Mouse (Mus musculus) embryonic facial prominence, embryonic 14.5 days (tissue): Measurements from ENCODE around the gene Rab4a. TPM values are rescaled to one million over a fixed set of nuclear protein-coding genes. Genes with fewer than 3 reads are reported as not detected.

Experiments used
- ATAC-seq: fragments of 200-750 bp; cut with Nextera tagmentation; 2 replicates; pipeline ENCODE4 v1.8.0; 2017; ENCODE audit warnings: low read depth, moderate number of reproducible peaks, moderate TSS enrichment
- DNase-seq: peaks from one replicate; pipeline ENCODE4 v3.0.0-alpha.2; 2015; ENCODE audit warnings: low spot score
- H3K27ac ChIP-seq: fragments of 300-500 bp; sonication (generic); replicated peaks from 2 replicates; pipeline ENCODE4 v1.5.1; 2014; ENCODE audit warnings: low read depth, mild to moderate bottlenecking, low read length, moderate library complexity
- H3K27me3 ChIP-seq: fragments of 300-500 bp; sonication (generic); replicated peaks from 2 replicates; pipeline ENCODE4 v1.6.1; 2014; ENCODE audit warnings: low read length; ENCODE audit not compliant: control insufficient read depth, insufficient read depth
- H3K36me3 ChIP-seq: fragments of 300-500 bp; sonication (generic); 2 replicates; pipeline ENCODE4 v1.6.1; 2014; ENCODE audit warnings: low read length, mixed read lengths; ENCODE audit not compliant: control insufficient read depth, insufficient read depth
- H3K4me1 ChIP-seq: fragments of 300-500 bp; sonication (generic); 2 replicates; pipeline ENCODE4 v1.6.1; 2014; ENCODE audit warnings: antibody characterized with exemption, low read length; ENCODE audit not compliant: control insufficient read depth, insufficient read depth
- H3K4me2 ChIP-seq: fragments of 300-500 bp; sonication (generic); 2 replicates; pipeline ENCODE4 v1.6.1; 2014; ENCODE audit warnings: low read depth, mild to moderate bottlenecking, low read length, moderate library complexity, mixed read lengths
- H3K4me3 ChIP-seq: fragments of 300-500 bp; sonication (generic); 2 replicates; pipeline ENCODE4 v1.5.1; 2014; ENCODE audit warnings: low read depth, mild to moderate bottlenecking, low read length
- H3K9ac ChIP-seq: fragments of 300-500 bp; sonication (generic); 2 replicates; pipeline ENCODE4 v1.6.1; 2014; ENCODE audit warnings: low read depth, mild to moderate bottlenecking, low read length, moderate library complexity, mixed read lengths
- H3K9me3 ChIP-seq: fragments of 300-500 bp; sonication (generic); 2 replicates; pipeline ENCODE4 v1.6.1; 2016; ENCODE audit warnings: low read length; ENCODE audit not compliant: control insufficient read depth
- WGBS: fragments of 180-500 bp; shearing (Covaris S2); extraction: QIAGEN DNeasy Blood & Tissue Kit; methylation state at CpG from one replicate; pipeline ENCODE4 v1.1.7; 2014; 5-methylcytosine and 5-hydroxymethylcytosine counted together
- polyA plus RNA-seq: library from polyadenylated mRNA; unstranded; fragments of >200 nt; fragmentation: Nextera tagmentation; extraction: Ambion mirVana; gene quantifications from 2 replicates; pipeline ENCODE4 v1.2.1, GENCODE M21; 2014

Rab4a gene
- polyA plus RNA-seq, 1 experiment from 2014 or later, result 46.6 TPM

- Histone ChIP-seq H3K9me3 (no peaks in the 10 kb centered on the region), H3K9ac (no peak overlapping the region), H3K36me3 (peaks cover 5% of the 10 kb centered on the region; the same call in 1 of the 2 replicates), H3K4me1 (no peaks in the 10 kb centered on the region), H3K27me3 (no peaks in the 10 kb centered on the region), H3K27ac (no peak overlapping the region), H3K4me3 (no peak overlapping the region), H3K4me2 (no peak overlapping the region)
- 89% methylated on average over 15 of the region's 15 CpGs for WGBS
- no peak for DNase-seq
- ATAC-seq, result no peak
Measured at GRCm38 (mm10) chr8:123840578-123841345, 35.0 kb downstream of the Rab4a start.

- WGBS, result 85% methylated on average over 12 of the region's 12 CpGs
- H3K36me3 ChIP-seq, result peaks cover 5% of the 10 kb centered on the region; the same call in 1 of the 2 replicates
- H3K27ac ChIP-seq, result no peak overlapping the region
- H3K27me3 ChIP-seq, result no peaks in the 10 kb centered on the region
- H3K4me2 ChIP-seq, result no peak overlapping the region
- H3K9ac ChIP-seq, result no peak overlapping the region
- no peaks in the 10 kb centered on the region for H3K4me1 ChIP-seq
- DNase-seq (no peak), ATAC-seq (no peak)
- no peak overlapping the region for H3K4me3 ChIP-seq
- H3K9me3 ChIP-seq, result no peaks in the 10 kb centered on the region
Measured at GRCm38 (mm10) chr8:123842086-123842485, 36.3 kb downstream of the Rab4a start.

- no peak for ATAC-seq
- Histone ChIP-seq H3K27me3 (no peaks in the 10 kb centered on the region), H3K4me2 (no peak overlapping the region), H3K4me1 (no peaks in the 10 kb centered on the region), H3K4me3 (no peak overlapping the region), H3K9ac (no peak overlapping the region), H3K36me3 (no peaks in the 10 kb centered on the region; the same call in 1 of the 2 replicates), H3K27ac (no peak overlapping the region), H3K9me3 (no peaks in the 10 kb centered on the region)
- no peak for DNase-seq
- 65% methylated on average over 7 of the region's 7 CpGs for WGBS
Measured at GRCm38 (mm10) chr8:123844341-123844740, 38.6 kb downstream of the Rab4a start.

- no peak overlapping the region for H3K4me3 ChIP-seq
- H3K27me3 ChIP-seq, result no peaks in the 10 kb centered on the region
- no peak overlapping the region for H3K27ac ChIP-seq
- H3K4me1 ChIP-seq, result no peaks in the 10 kb centered on the region
- no peak overlapping the region for H3K9ac ChIP-seq
- no peak for DNase-seq
- WGBS, result 85% methylated on average over 13 of the region's 13 CpGs
- H3K4me2 ChIP-seq, result no peak overlapping the region
- no peaks in the 10 kb centered on the region for H3K9me3 ChIP-seq
- H3K36me3 ChIP-seq, result no peaks in the 10 kb centered on the region; the same call in 1 of the 2 replicates
- ATAC-seq, result no peak
Measured at GRCm38 (mm10) chr8:123845114-123845513, 39.3 kb downstream of the Rab4a start.

GRCm38 (mm10) chr8:123845991-123846390 is 40.2 kb downstream of the Rab4a start:
- WGBS, result 92% methylated on average over 10 of the region's 10 CpGs
- Histone ChIP-seq H3K36me3 (no peaks in the 10 kb centered on the region; the same call in 1 of the 2 replicates), H3K4me2 (no peak overlapping the region), H3K27me3 (no peaks in the 10 kb centered on the region), H3K4me1 (no peaks in the 10 kb centered on the region), H3K9ac (no peak overlapping the region), H3K4me3 (no peak overlapping the region), H3K9me3 (no peaks in the 10 kb centered on the region), H3K27ac (no peak overlapping the region)
- peak; percentile 22 for DNase-seq
- ATAC-seq, result 0 out of 2 replicates have a peak, but pooled peaks have one; percentile 35

GRCm38 (mm10) chr8:123846509-123846908 is 40.7 kb downstream of the Rab4a start:
- no peaks in the 10 kb centered on the region for H3K9me3 ChIP-seq
- no peak for ATAC-seq
- no peak overlapping the region for H3K4me3 ChIP-seq
- no peaks in the 10 kb centered on the region for H3K4me1 ChIP-seq
- no peaks in the 10 kb centered on the region for H3K27me3 ChIP-seq
- H3K9ac ChIP-seq, result no peak overlapping the region
- WGBS, result 82% methylated on average over 12 of the region's 12 CpGs
- no peak overlapping the region for H3K27ac ChIP-seq
- no peak for DNase-seq
- H3K4me2 ChIP-seq, result no peak overlapping the region
- no peaks in the 10 kb centered on the region; the same call in 1 of the 2 replicates for H3K36me3 ChIP-seq

- WGBS, result 64% methylated on average over 3 of the region's 3 CpGs
- H3K4me2 ChIP-seq, result no peak overlapping the region
- H3K27ac ChIP-seq, result no peak overlapping the region
- H3K9ac ChIP-seq, result no peak overlapping the region
- H3K27me3 ChIP-seq, result no peaks in the 10 kb centered on the region
- H3K9me3 ChIP-seq, result no peaks in the 10 kb centered on the region
- H3K36me3 ChIP-seq, result no peaks in the 10 kb centered on the region
- DNase-seq (no peak), ATAC-seq (no peak)
- no peaks in the 10 kb centered on the region for H3K4me1 ChIP-seq
- H3K4me3 ChIP-seq, result no peak overlapping the region
Measured at GRCm38 (mm10) chr8:123847546-123847945, 41.8 kb downstream of the Rab4a start.

GRCm38 (mm10) chr8:123849352-123849751 is 43.6 kb downstream of the Rab4a start:
- no peak for ATAC-seq
- WGBS, result 84% methylated on average over 4 of the region's 4 CpGs
- H3K27ac ChIP-seq, result no peak overlapping the region

GRCm38 (mm10) chr8:123851590-123851989 is 45.8 kb downstream of the Rab4a start:
- Histone ChIP-seq H3K4me1 (no peaks in the 10 kb centered on the region), H3K4me3 (no peak overlapping the region), H3K9me3 (no peaks in the 10 kb centered on the region), H3K36me3 (no peaks in the 10 kb centered on the region), H3K27me3 (no peaks in the 10 kb centered on the region), H3K27ac (no peak overlapping the region), H3K9ac (no peak overlapping the region), H3K4me2 (no peak overlapping the region)
- no peak for ATAC-seq
- no peak for DNase-seq
- 71% methylated on average over 5 of the region's 5 CpGs for WGBS

More at GRCm38 (mm10) chr8:123849352-123849751, 43.6 kb downstream of the Rab4a start:
- no peaks in the 10 kb centered on the region for H3K36me3 ChIP-seq
- no peak for DNase-seq
- H3K4me3 ChIP-seq, result no peak overlapping the region
- H3K9ac ChIP-seq, result no peak overlapping the region
- no peaks in the 10 kb centered on the region for H3K4me1 ChIP-seq
- H3K4me2 ChIP-seq, result no peak overlapping the region
- no peaks in the 10 kb centered on the region for H3K27me3 ChIP-seq
- H3K9me3 ChIP-seq, result no peaks in the 10 kb centered on the region
